Mouse (Mus musculus) spleen, adult 18-20 months (tissue): ENCODE measurements around the gene Yipf1.

Experiments used
- DNase-seq, 2 experiments: peaks; one replicate each; pipeline ENCODE4 v3.0.0; 2022; ENCODE audit warnings: mixed read lengths in 2 of 2

Gene Yipf1

GRCm38 (mm10) chr4:107378954-107379353 is 64.8 kb downstream of the Yipf1 start:
- DNase-seq: no peak

- no peak for DNase-seq
These were observed 66.7 kb downstream of the Yipf1 start for GRCm38 (mm10) chr4:107380871-107381270.

GRCm38 (mm10) chr4:107387038-107387437 is 72.9 kb downstream of the Yipf1 start:
- DNase-seq: no peak

GRCm38 (mm10) chr4:107387465-107387864 is 73.3 kb downstream of the Yipf1 start:
- DNase-seq: no peak

- no peak for DNase-seq
These were observed 74.1 kb downstream of the Yipf1 start for GRCm38 (mm10) chr4:107388291-107388690.

GRCm38 (mm10) chr4:107389345-107389744 is 75.2 kb downstream of the Yipf1 start:
- DNase-seq: no peak

GRCm38 (mm10) chr4:107393771-107394170 is 79.6 kb downstream of the Yipf1 start:
- DNase-seq: no peak
